Mouse (Mus musculus) gastrocnemius, postnatal 36 days (tissue): ENCODE measurements around the gene Olfr73. TPM values are rescaled to one million over a fixed set of nuclear protein-coding genes. Genes with fewer than 3 reads are reported as not detected.
"Not testable (repeated sequence)": the region's sequence is repeated elsewhere in the genome, so short reads cannot be mapped to it uniquely, and the experiment has no call there.

Source experiments
- DNase-seq, 2 experiments: peaks; one replicate each; pipeline ENCODE4 v3.0.0; 2022
- intact Hi-C: fragments of 180-260 bp; cut with DNase I; formaldehyde crosslinking; loops from one replicate; pipeline ENCODE4 v1.15.1; 2025
- long read RNA-seq, 2 experiments: library from polyadenylated mRNA; stranded (forward); transcript quantifications; one replicate each; pipeline ENCODE4 v2.0.0; 2021
- total RNA-seq, 2 experiments: library from RNA; stranded (reverse); gene quantifications; 2 replicates each; pipeline ENCODE4 v1.2.3; 2021

The Olfr73 gene
- total RNA-seq, result not detected
- long read RNA-seq, experiment 1, result 0 reads
- long read RNA-seq, experiment 2, result 0 reads

DNA sequence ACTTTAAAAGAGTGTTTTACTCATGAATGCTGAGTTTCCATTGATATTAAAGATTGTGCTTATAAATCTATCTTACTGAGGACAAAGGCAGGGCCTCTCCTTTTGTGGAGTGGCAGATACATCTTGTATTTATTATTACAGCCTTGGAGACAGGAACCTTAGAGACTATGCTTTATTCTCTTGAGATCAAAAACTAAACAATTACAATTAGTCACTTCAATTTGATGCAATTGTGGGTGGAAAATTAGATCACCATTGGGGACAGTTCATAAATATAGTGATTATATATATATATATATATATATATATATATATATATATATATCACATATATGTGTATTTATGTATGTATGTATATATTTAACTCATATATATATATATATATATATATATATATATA, at the start of gene Olfr73:
Gene Olfr73 (minus strand): TSS at position 101 of the 400 bp plus-strand sequence.
- DNase-seq, result no peak
- intact Hi-C loops, result no loop called here

DNA sequence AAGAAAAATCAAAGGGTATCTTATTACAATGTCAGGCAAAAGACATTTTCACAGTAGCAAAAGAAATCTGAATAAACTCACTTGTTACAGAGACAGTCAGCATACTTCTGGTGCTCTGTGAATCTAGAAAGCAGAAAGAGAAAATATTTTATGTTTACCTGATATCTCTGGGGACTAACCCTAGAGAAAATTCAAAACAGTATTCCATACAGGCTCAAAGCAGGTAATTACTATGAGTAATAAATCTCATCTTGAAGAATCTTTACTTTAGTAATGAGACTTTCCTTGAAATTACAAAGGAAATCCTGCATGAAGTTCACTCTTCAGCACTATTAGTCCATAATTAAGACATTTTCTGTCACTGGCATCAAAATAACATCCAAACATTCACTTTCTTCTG, 34.2 kb upstream of the Olfr73 start, which contains the start of gene Olfr1163:
Gene Olfr1163 (minus strand): TSS at position 101 of the 400 bp plus-strand sequence.
- DNase-seq, result no peak
- intact Hi-C loops, result no loop called here

DNA sequence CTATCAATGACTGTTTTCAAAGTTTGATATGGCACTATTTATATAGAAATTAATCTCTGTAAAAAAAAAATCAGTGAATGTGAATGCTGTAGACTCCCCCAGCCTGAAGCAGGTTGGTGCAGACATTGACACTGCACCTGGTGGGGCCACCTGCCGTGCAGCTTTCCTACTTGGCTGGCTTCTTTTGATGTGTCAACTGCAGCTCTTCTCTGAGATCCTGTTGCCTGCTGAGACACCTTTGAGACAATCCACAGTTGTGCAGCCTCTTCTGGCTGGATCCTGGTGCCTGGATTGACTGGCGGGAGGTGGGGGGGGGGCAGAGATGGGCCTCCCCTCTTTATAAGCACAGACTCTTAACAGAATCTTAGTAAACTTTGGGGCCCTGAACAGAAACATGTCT, 26.1 kb upstream of the Olfr73 start:
- intact Hi-C loops, result no loop called here

DNA sequence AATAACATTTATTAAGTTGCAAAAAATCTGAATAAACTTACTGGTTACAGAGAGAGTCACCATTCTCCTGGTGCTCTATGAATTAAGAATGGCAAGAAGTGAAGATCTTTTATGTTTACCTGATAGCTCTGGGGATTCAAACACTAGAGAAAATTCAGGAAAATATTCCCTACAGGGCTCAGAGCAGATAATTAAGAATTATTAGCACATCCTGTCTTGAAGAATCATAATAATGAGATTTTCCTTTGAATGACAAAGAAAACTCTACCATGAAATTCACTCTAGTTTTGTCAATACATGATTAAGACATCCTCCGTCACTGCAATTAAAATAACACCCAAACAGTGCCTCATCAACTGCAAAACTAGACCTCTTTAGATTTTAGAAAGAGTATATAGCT, 13.5 kb upstream of the Olfr73 start, which contains the start of gene Olfr1162:
Gene Olfr1162 (minus strand): TSS at position 101 of the 400 bp plus-strand sequence.
- no peak for DNase-seq
- intact Hi-C loops, result no loop called here

More for the DNA sequence above, 26.1 kb upstream of the Olfr73 start:
- DNase-seq, result no peak

DNA sequence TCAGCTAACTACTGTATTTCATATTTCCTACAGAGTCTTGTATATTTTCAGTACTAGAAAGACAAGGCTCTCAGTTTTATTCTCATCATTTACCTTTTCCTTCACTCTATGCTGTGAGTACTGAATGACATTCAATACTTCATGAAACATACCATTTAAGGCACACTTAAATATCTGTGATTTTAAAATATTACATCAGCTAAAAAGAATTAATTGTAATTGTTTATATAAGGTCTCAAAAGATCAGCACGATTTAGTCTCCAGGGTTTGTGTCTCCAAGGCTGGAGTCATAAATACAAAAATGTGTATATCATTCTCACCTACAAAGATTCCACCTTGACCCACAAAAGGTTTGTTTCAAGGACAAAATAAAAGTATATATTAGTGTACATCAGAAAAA, 15.0 kb downstream of the Olfr73 start, which contains the start of gene Olfr1161:
Gene Olfr1161 (plus strand): TSS at position 301 of the 400 bp plus-strand sequence.
- DNase-seq, intact Hi-C loops: not testable (repeated sequence)

DNA sequence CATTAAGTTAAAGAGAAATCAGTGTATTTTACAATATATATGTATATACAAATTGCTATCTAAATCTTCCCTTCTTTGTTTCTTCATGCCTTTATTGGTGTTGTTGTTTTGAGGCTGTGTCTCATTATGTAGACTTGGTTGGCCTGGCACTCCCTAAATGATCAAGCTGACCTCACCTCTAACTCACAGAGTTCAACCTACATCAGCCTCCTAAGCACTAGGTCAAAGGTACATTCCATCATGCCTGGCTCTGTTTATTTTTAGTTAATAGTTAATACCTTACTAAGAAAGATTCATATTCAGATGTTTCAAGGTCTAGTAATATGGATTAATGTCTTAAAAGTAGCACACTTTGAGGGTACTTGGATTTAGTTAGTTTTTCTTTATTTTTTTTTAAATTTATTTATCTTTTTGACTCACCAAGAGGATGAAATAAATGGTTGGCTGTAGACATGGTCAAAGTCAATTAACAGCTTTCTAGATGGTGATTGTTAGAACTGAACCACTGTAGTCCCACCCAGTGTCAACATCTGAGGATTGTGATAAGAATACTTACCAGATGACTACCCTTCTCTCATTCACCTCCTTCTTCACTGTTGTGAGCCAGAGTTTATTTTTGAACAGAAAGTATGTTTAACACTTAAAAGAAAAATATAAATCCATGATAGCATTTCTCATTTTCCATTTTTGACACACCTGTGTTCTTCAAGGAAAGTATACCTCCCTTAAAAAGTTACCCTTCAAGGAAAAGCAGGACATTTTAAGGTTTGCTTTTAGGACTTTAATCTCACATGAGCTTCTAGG, 29.8 kb downstream of the Olfr73 start, which contains the start of gene Olfr1160:
Gene Olfr1160 (minus strand): TSS at position 754 of the 804 bp plus-strand sequence.
- no peak for DNase-seq
- intact Hi-C loops, result no loop called here

DNA sequence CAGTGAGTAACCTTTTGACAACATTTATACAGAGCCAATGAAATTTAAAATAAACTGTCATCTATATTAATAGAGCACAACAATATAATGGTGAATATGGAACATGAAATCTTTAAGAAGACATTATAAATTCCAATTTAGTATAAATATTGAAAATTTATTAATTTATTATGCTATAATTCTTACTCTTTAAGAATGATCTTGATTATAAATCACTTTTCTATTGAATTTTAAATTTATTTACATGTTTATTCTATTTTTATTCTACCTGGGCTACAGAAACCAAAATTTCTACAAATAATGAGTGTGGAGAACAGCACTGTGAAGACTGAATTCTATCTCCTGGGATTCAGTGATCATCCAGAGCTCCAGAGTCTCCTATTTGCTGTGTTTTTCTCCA, 47.7 kb downstream of the Olfr73 start, which contains the start of gene Olfr1158:
Gene Olfr1158 (plus strand): TSS at position 301 of the 400 bp plus-strand sequence.
- intact Hi-C loops, result no loop called here
- DNase-seq, result no peak

Other genes starting within 250 kb of the Olfr73 start
- gene Olfr1143, start 237.1 kb downstream of the Olfr73 start, total RNA-seq, result not detected
- not detected for gene Olfr1145, start 227.9 kb downstream of the Olfr73 start, total RNA-seq
- gene Olfr1148, start 207.2 kb downstream of the Olfr73 start, total RNA-seq, result not detected
- not detected for gene Olfr1150-ps1, start 193.7 kb downstream of the Olfr73 start, total RNA-seq
- gene Olfr1151, start 181.8 kb downstream of the Olfr73 start, total RNA-seq, result not detected
- gene Olfr1152, start 171.2 kb downstream of the Olfr73 start, total RNA-seq, result not detected
- gene Olfr1153, start 142.7 kb downstream of the Olfr73 start, total RNA-seq, result not detected
- not detected for gene Olfr1154, start 132.5 kb downstream of the Olfr73 start, total RNA-seq
- not detected for gene Olfr1155, start 92.6 kb downstream of the Olfr73 start, total RNA-seq
- gene Olfr1156, start 84.6 kb downstream of the Olfr73 start, total RNA-seq, result not detected
- gene Olfr1157, start 69.4 kb downstream of the Olfr73 start, total RNA-seq, result not detected
- gene Olfr74, start 63.0 kb downstream of the Olfr73 start, total RNA-seq, result not detected
- not detected for gene Olfr1158, start 47.6 kb downstream of the Olfr73 start, total RNA-seq
- not detected for gene Olfr1160, start 29.4 kb downstream of the Olfr73 start, total RNA-seq
- gene Olfr1161, start 14.9 kb downstream of the Olfr73 start, total RNA-seq, result not detected
- gene Olfr1162, start 13.4 kb upstream of the Olfr73 start, total RNA-seq, result not detected
- not detected for gene Olfr1163, start 34.1 kb upstream of the Olfr73 start, total RNA-seq
- gene Olfr1164, start 56.3 kb upstream of the Olfr73 start, total RNA-seq, result not detected
- not detected for gene Olfr1166, start 90.6 kb upstream of the Olfr73 start, total RNA-seq
- not detected for gene Olfr1167, start 117.5 kb upstream of the Olfr73 start, total RNA-seq
- gene Olfr1168, start 144.2 kb upstream of the Olfr73 start, total RNA-seq, result not detected
- gene Olfr1170, start 190.6 kb upstream of the Olfr73 start, total RNA-seq, result not detected
- not detected for gene Olfr1173, start 242.2 kb upstream of the Olfr73 start, total RNA-seq